Mouse (Mus musculus) myocyte (in vitro differentiated cells): ENCODE data around the gene Cdk17. TPM values are rescaled to one million over a fixed set of nuclear protein-coding genes. Genes with fewer than 3 reads are reported as not detected.

Experiments
- H3K27me3 ChIP-seq: one replicate; pipeline ENCODE4 v1.6.1; 2011; ENCODE audit not compliant: control insufficient read depth, insufficient read depth, insufficient read length
- H3K36me3 ChIP-seq: one replicate; pipeline ENCODE4 v1.6.1; 2011; ENCODE audit not compliant: control insufficient read depth, insufficient read depth
- H3K4me2 ChIP-seq: one replicate; pipeline ENCODE4 v1.6.1; 2011; ENCODE audit warnings: low read depth, control low read depth
- H3K4me3 ChIP-seq: one replicate; pipeline ENCODE4 v1.5.1; 2011; ENCODE audit warnings: mild to moderate bottlenecking, control low read depth, moderate library complexity
- H3K79me2 ChIP-seq: one replicate; pipeline ENCODE4 v1.6.1; 2011; ENCODE audit not compliant: control insufficient read depth, insufficient read depth
- H3ac ChIP-seq: one replicate; pipeline ENCODE4 v1.6.1; 2011; ENCODE audit not compliant: control insufficient read depth, insufficient read length
- CEBPB ChIP-seq: IDR thresholded peaks from 2 replicates; pipeline ENCODE4 v1.6.1; 2011; ENCODE audit warnings: mild to moderate bottlenecking, moderate library complexity; ENCODE audit not compliant: poor library complexity, insufficient read depth, severe bottlenecking
- E2F4 ChIP-seq: IDR thresholded peaks from one replicate; pipeline ENCODE4 v1.6.1; 2011; ENCODE audit warnings: mild to moderate bottlenecking, control low read depth, moderate library complexity; ENCODE audit not compliant: insufficient read depth
- MAX ChIP-seq: IDR thresholded peaks from one replicate; pipeline ENCODE4 v1.6.1; 2011; ENCODE audit warnings: low read depth, mild to moderate bottlenecking, control low read depth
- MYOD1 ChIP-seq, 3 experiments: IDR thresholded peaks; one replicate each; pipeline ENCODE4 v1.6.1; 2011; ENCODE audit warnings: control low read depth in 2 of 3, low read depth in 2 of 3, mild to moderate bottlenecking in 2 of 3, moderate library complexity in 1 of 3; ENCODE audit not compliant: insufficient read length in 2 of 3, control insufficient read depth in 1 of 3
- MYOG ChIP-seq, 3 experiments: IDR thresholded peaks; one replicate each; pipeline ENCODE4 v1.6.1; 2011; ENCODE audit warnings: control low read depth in 2 of 3, low read depth in 2 of 3, mild to moderate bottlenecking in 2 of 3; ENCODE audit not compliant: insufficient read length in 2 of 3, control insufficient read depth in 1 of 3, insufficient read depth in 1 of 3
- POLR2A ChIP-seq: IDR thresholded peaks from one replicate; pipeline ENCODE4 v1.6.1; 2011; ENCODE audit warnings: low read depth, mild to moderate bottlenecking, control low read depth, moderate library complexity; ENCODE audit not compliant: insufficient read length
- POLR2AphosphoS2 ChIP-seq: IDR thresholded peaks from one replicate; pipeline ENCODE4 v1.6.1; 2011; ENCODE audit warnings: low read depth, control low read depth; ENCODE audit not compliant: insufficient read length
- REST ChIP-seq: IDR thresholded peaks from one replicate; pipeline ENCODE4 v1.6.1; 2011; ENCODE audit warnings: mild to moderate bottlenecking, control low read depth, moderate library complexity; ENCODE audit not compliant: insufficient read depth, insufficient read length
- SRF ChIP-seq: IDR thresholded peaks from one replicate; pipeline ENCODE4 v1.6.1; 2011; ENCODE audit warnings: low read depth; ENCODE audit not compliant: control insufficient read depth, insufficient read length
- TCF12 ChIP-seq: IDR thresholded peaks from one replicate; pipeline ENCODE4 v1.6.1; 2011; ENCODE audit warnings: mild to moderate bottlenecking, control low read depth; ENCODE audit not compliant: poor library complexity, insufficient read depth, severe bottlenecking
- TCF3 ChIP-seq: IDR thresholded peaks from one replicate; pipeline ENCODE4 v1.6.1; 2011; ENCODE audit warnings: low read depth, control low read depth; ENCODE audit not compliant: insufficient read length
- USF1 ChIP-seq: IDR thresholded peaks from one replicate; pipeline ENCODE4 v1.6.1; 2011; ENCODE audit warnings: low read depth, mild to moderate bottlenecking, control low read depth, moderate library complexity
- polyA plus RNA-seq: library from polyadenylated mRNA; unstranded; fragments of >200 nt; fragmentation: generic; extraction: Trizol; gene quantifications from one replicate; pipeline ENCODE4 v1.2.1, GENCODE M21; 2012; ENCODE audit warnings: missing spikeins

Cdk17 gene
- polyA plus RNA-seq, 1 experiment, result 11.8 TPM

DNA sequence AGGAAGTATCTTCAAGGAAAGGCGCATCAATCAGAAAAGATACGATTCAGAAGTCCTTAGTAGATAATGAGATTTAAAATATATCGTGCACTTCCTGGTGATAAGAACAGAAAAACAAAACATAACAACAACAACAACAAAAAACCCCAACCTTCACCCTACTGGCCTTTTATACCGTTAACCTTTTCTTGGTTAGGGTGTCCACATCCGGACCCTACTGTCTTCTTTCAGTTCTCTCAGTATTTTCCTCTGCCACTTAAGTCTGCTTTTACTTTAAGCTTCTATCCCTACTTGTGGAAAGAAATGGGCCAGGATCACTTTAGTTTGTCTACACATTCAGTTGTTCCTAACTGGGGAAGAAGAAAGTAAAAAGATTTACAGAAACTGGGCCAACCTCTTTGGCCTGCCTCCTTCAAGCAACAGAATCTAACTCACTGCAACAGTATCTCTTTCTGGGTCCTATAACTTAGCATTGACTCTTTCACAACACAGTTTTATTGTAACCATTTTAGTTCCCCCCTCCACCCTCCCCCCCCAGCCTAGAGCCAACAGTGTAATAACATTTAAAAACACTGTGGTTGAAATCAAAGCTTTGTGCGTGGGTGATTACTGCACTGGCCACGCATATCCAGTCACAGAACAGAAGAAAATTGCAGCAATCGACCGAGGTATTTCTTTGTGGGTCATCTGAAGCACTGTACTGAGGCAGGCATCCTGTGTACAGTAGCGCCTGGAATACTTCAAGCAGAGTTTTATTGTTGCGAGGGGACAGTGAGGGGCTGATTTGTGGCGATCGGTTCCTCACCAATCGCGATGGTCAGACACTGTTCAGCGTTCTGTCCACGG, 801 bp upstream of the Cdk17 start:
- no peaks in the 10 kb centered on the region for H3K27me3 ChIP-seq
- TF ChIP-seq MYOG (IDR thresholded peaks at IDR 0.05; ENCODE audit: control insufficient read depth in 1 of 3, insufficient read depth in 1 of 3, insufficient read length in 2 of 3, low read depth in 2 of 3) (no peak), E2F4 (no peak), CEBPB (0 out of 2 replicates have a peak, but pooled peaks have one; percentile 27), TCF3 (no peak), TCF12 (no peak), REST (no peak), POLR2AphosphoS2 (peak; percentile 94), USF1 (no peak), MAX (no peak), MYOD1 (IDR thresholded peaks at IDR 0.05; ENCODE audit: control insufficient read depth in 1 of 3, insufficient read length in 2 of 3, low read depth in 2 of 3) (no peak), POLR2A (peak; percentile 89)
- peak overlapping the region; percentile 76 for H3K4me2 ChIP-seq
- no peaks in the 10 kb centered on the region for H3K36me3 ChIP-seq
- H3ac ChIP-seq, result peak overlapping the region; percentile 94
- peak overlapping the region; percentile 47 for H3K4me3 ChIP-seq
- H3K79me2 ChIP-seq, result peaks cover 34% of the 10 kb centered on the region

DNA sequence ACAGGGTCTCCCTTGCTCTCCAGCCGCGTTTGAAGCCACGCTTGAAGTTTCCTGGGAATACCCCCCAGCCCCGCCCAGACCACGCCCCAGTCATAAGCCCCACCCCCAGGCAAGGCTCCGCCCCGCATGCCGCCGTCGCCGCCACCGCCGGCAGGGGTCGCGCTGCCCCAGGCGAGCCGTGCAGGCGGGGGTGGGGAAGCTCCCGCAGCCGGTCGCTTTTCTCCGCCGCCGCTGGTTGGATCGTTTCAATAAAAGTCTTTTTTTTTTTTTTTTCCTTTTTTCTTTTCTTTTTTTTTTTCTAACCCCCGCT, 223 bp upstream of the Cdk17 start:
- Histone ChIP-seq H3K4me3 (peak overlapping the region; percentile 47), H3K79me2 (peaks cover 40% of the 10 kb centered on the region), H3ac (peak overlapping the region; percentile 94), H3K36me3 (no peaks in the 10 kb centered on the region), H3K4me2 (peak overlapping the region; percentile 76), H3K27me3 (no peaks in the 10 kb centered on the region)
- peak in 1 of 3 experiments; percentile 10 for TF ChIP-seq MYOG (IDR thresholded peaks at IDR 0.05; ENCODE audit: control insufficient read depth in 1 of 3, insufficient read depth in 1 of 3, insufficient read length in 2 of 3, low read depth in 2 of 3)
- no peak for TF ChIP-seq SRF

DNA sequence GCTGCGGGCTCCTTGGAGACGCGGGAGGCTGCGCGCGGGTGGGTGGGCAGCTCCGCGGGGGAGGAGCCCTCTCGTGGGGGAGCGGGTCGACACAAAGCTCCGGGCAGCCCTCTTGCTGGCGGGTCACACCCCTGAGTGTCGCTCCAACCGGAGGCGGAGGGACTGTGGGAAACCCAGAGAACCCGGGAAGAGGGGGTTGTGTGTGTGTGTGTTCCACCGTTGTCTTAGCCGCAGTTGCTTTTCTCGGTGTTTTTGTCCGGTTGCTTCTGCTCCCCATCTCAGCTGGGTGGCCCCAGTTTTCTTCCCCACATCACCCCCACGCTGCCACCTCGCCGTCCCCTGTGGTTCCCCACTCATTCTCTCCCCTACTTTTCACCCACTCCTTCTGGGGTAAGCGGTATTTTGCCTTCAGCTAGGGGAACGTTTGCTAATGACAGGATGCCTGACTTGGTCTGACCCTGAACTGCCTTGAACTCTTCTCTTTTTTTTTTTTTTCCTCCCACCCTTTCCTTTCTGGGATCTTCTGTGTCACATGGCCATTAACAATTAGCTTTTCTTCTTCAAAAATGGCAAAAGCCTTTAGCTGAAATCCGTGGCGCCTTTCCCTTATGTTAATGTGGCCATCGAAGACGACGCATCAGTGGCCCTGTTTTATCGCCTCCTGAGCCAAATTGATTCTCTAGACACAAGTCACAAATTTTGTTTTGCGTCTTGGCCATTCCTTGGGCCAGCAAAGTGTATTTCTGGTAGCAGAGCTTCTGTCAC, 1.0 kb downstream of the Cdk17 start:
- Histone ChIP-seq H3ac (peak overlapping the region; percentile 94), H3K27me3 (no peaks in the 10 kb centered on the region), H3K4me2 (peak overlapping the region; percentile 75), H3K79me2 (peaks cover 52% of the 10 kb centered on the region), H3K36me3 (no peaks in the 10 kb centered on the region), H3K4me3 (peak overlapping the region; percentile 47)
- TF ChIP-seq USF1, result peak; percentile 80
- peak; percentile 20 for TF ChIP-seq POLR2AphosphoS2
- TF ChIP-seq MAX, result no peak

DNA sequence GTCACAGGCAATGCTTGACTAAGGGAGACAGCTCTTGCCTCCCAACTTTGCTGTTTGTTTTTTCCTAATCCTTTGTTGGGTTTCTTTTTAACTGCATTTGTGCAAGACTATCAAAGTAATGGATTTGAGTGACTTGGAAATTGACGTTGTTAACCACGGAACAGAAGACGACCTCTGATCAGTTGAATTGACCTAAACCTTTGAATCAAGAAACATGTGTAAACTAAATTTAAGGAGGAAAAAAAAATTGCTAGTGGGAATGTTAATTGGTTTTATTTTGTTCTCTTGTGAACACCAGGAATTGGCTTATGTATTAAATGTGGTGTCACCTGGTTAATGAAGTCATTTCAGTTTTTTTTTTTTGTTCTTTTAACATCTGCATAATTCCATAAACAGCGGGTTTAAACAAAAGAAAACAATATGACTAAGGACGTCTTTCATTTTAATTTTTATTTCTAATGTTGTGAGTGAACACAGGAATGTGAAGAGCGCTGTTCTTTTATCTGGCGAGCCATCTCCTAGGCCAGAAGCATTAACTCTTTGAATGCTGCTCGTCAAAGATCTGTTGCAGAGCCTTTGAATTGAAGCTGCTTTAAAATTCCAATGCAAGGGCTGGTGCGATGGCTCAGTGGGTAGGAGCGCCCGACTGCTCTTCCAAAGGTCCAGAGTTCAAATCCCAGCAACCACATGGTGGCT, 1.7 kb downstream of the Cdk17 start:
- Histone ChIP-seq H3K79me2 (peaks cover 60% of the 10 kb centered on the region), H3ac (peak overlapping the region; percentile 94), H3K4me2 (peak overlapping the region; percentile 75), H3K36me3 (no peaks in the 10 kb centered on the region), H3K27me3 (no peaks in the 10 kb centered on the region), H3K4me3 (peak overlapping the region; percentile 47)
- TF ChIP-seq E2F4 (no peak), USF1 (no peak), CEBPB (no peak), MAX (no peak), MYOD1 (IDR thresholded peaks at IDR 0.05; ENCODE audit: control insufficient read depth in 1 of 3, insufficient read length in 2 of 3, low read depth in 2 of 3) (no peak), MYOG (IDR thresholded peaks at IDR 0.05; ENCODE audit: control insufficient read depth in 1 of 3, insufficient read depth in 1 of 3, insufficient read length in 2 of 3, low read depth in 2 of 3) (no peak), POLR2AphosphoS2 (no peak), TCF3 (no peak), POLR2A (no peak), SRF (no peak), REST (no peak), TCF12 (no peak)

DNA sequence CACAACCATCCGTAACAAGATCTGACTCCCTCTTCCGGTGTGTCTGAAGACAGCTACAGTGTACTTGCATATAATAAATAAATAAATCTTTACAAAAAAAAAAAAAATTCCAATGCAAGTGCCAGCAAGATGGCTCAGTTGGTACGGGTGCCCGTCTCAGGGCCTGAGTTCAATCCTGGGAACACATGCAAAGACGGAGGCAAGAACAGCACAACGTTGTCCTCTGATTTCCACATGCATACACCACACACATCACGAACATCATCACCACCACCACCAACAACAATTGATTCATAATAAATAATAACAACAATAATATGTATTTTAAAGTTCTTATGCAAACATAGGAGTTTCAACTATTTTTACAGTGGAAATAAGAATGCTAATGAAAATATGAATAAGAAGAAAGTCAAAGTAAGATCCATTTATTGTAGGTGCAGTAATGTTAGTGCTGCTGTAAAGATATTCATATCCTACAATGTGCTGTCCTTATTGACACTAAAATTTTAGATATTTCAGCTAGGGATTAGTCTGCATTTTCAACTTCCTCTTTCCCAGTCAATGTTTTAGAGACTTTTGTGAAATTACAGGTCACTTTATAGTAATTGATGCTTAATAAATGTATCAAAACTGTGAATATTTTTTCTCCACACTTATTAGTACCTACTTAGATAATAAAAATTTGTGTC, 2.4 kb downstream of the Cdk17 start:
- TF ChIP-seq POLR2AphosphoS2 (no peak), TCF12 (no peak), TCF3 (no peak), USF1 (no peak), MYOD1 (IDR thresholded peaks at IDR 0.05; ENCODE audit: control insufficient read depth in 1 of 3, insufficient read length in 2 of 3, low read depth in 2 of 3) (no peak), MAX (no peak), MYOG (IDR thresholded peaks at IDR 0.05; ENCODE audit: control insufficient read depth in 1 of 3, insufficient read depth in 1 of 3, insufficient read length in 2 of 3, low read depth in 2 of 3) (no peak), CEBPB (no peak)
- H3K27me3 ChIP-seq, result no peaks in the 10 kb centered on the region
- H3K4me3 ChIP-seq, result peak overlapping the region; percentile 47
- H3K79me2 ChIP-seq, result peaks cover 66% of the 10 kb centered on the region
- H3K36me3 ChIP-seq, result no peaks in the 10 kb centered on the region
- H3K4me2 ChIP-seq, result peak overlapping the region; percentile 75
- no peak overlapping the region for H3ac ChIP-seq
